Mouse (Mus musculus): ENCODE data around the gene Gm14569. TPM values are rescaled to one million over a fixed set of nuclear protein-coding genes. Genes with fewer than 3 reads are reported as not detected.
A peak's percentile ranks its signal among the peaks of the same experiment; 100 is the strongest.

The Gm14569 gene
- total RNA-seq, 2 experiments from 2014 or later, result 0.53 TPM; not detected in 1

DNA sequence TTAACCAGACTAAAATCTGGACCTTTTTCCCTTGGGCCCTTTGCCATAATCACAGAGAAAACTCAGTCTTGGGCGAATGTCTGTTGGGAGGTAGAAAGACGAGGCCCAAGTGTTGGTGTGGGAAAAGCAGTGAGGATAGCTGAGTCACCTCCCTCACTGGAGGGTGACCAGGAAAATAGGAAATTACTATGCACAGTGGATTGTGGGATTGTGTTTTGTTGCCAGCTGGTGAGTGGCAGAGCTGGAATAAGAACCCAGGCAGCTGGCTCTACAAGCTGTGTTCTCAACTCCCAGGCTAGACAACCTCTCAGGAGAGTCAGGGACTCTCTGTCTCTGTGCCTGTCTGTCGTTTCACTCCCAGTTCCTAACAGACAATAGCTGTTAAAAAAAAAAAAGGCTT, 101.7 kb downstream of the Gm14569 start:
- peak; percentile 36 to 85 for DNase-seq (ENCODE audit: low spot score in 2 of 2)
- intact Hi-C loops (cut with DNase I), result loop anchor here (5.0 kb wide), 2 partner anchors 63 to 78 kb away; partner anchors contain the start of gene Lonrf3

- intact Hi-C loops (cut with DNase I), result no loop called here
- no peak for DNase-seq (ENCODE audit: low spot score in 2 of 2)
Measured at GRCm38 (mm10) chrX:36385340-36385739, 106.3 kb downstream of the Gm14569 start.

Small RNA genes within 50 kb of the gene (microRNA-seq; reads per million reads assigned to microRNA genes)
- 0 reads per million in 2 experiments for gene Gm44485

Other genes starting within 250 kb of the Gm14569 start
- gene Lonrf3, start 163.5 kb downstream of the Gm14569 start, total RNA-seq (2021), result 10 to 100 TPM; 12.3 to 13.9 TPM
- not detected for gene Gm6268, start 90.5 kb downstream of the Gm14569 start, total RNA-seq (2021)
- gene Pgrmc1, start 106.4 kb upstream of the Gm14569 start, total RNA-seq (2021), result 100 to 1,000 TPM; 307 to 330 TPM
- gene Akap17b, start 153.6 kb upstream of the Gm14569 start, total RNA-seq (2021), result 10 to 100 TPM; 12.6 to 12.8 TPM